Mouse (Mus musculus): Measurements from ENCODE around the gene Siglece.

Siglece gene

GRCm38 (mm10) chr7:43625794-43626422 is 34.1 kb downstream of the Siglece start:
- no peak for DNase-seq (ENCODE audit: low spot score)

- DNase-seq (ENCODE audit: low spot score), result no peak
Measured at GRCm38 (mm10) chr7:43625065-43625464, 34.9 kb downstream of the Siglece start.

- no peak for DNase-seq (ENCODE audit: low spot score)
Measured at GRCm38 (mm10) chr7:43623819-43624218, 36.1 kb downstream of the Siglece start.

GRCm38 (mm10) chr7:43622927-43623326 is 37.0 kb downstream of the Siglece start:
- no peak for DNase-seq (ENCODE audit: low spot score)

GRCm38 (mm10) chr7:43613816-43614551 is 46.0 kb downstream of the Siglece start:
- no peak for DNase-seq (ENCODE audit: low spot score)

GRCm38 (mm10) chr7:43608316-43608824 is 51.6 kb downstream of the Siglece start:
- DNase-seq (ENCODE audit: low spot score), result no peak

- no peak for DNase-seq (ENCODE audit: low spot score)
Measured at GRCm38 (mm10) chr7:43607743-43608287, 52.1 kb downstream of the Siglece start.

GRCm38 (mm10) chr7:43606896-43607742 is 52.8 kb downstream of the Siglece start, which contains the start of gene Zfp819:
Gene Zfp819, plus strand, starts transcription at chr7:43607169.
- peak; percentile 76 for DNase-seq (ENCODE audit: low spot score)

GRCm38 (mm10) chr7:43601884-43602283 is 58.1 kb downstream of the Siglece start:
- DNase-seq (ENCODE audit: low spot score), result no peak

Data from testis, postnatal 10 days (tissue).